Mouse (Mus musculus) B cell, adult 62 days (primary cell): Measurements from ENCODE around the gene Pid1. TPM values are rescaled to one million over a fixed set of nuclear protein-coding genes. Genes with fewer than 3 reads are reported as not detected.

ENCODE experiments used
- total RNA-seq: library from RNA; stranded (reverse); gene quantifications from 4 replicates; pipeline ENCODE4 v1.2.4, GENCODE M21; 2023

Pid1 gene
- total RNA-seq = 0.41 to 0.80 TPM (median 0.62 TPM) in 4 replicates

GRCm38 (mm10) chr1:84363967-84364366 lies at the start of gene Pid1:
Gene Pid1, minus strand, starts transcription at chr1:84364180.

